Mouse (Mus musculus) heart, adult 2 months (tissue): ENCODE measurements around the gene Ppm1h. TPM values are rescaled to one million over a fixed set of nuclear protein-coding genes. Genes with fewer than 3 reads are reported as not detected.
A peak's percentile ranks its signal among the peaks of the same experiment; 100 is the strongest.

ENCODE experiments used
- DNase-seq, 2 experiments: peaks; one replicate each; pipeline ENCODE4 v3.0.0; 2021
- H3K27ac ChIP-seq: fragments of 200-600 bp; 2 replicates; pipeline ENCODE4 v1.8.1; 2022
- H3K27me3 ChIP-seq: fragments of 200-500 bp; 2 replicates; pipeline ENCODE4 v1.6.1; 2012; ENCODE audit warnings: mild to moderate bottlenecking, low read length, inconsistent platforms, mixed read lengths; ENCODE audit not compliant: control insufficient read depth, insufficient read depth
- H3K36me3 ChIP-seq: fragments of 200-500 bp; 2 replicates; pipeline ENCODE4 v1.6.1; 2012; ENCODE audit warnings: low read length, inconsistent platforms; ENCODE audit not compliant: control insufficient read depth, insufficient read depth
- H3K4me1 ChIP-seq: fragments of 200-500 bp; 2 replicates; pipeline ENCODE4 v1.6.1; 2011; ENCODE audit warnings: low read length; ENCODE audit not compliant: control insufficient read depth, insufficient read depth
- H3K4me3 ChIP-seq: fragments of 200-600 bp; 2 replicates; pipeline ENCODE4 v1.8.1; 2022
- H3K79me2 ChIP-seq: fragments of 200-500 bp; replicated peaks from 2 replicates; pipeline ENCODE4 v1.6.1; 2012; ENCODE audit warnings: mild to moderate bottlenecking, inconsistent platforms, low read length, moderate library complexity, mixed read lengths; ENCODE audit not compliant: control insufficient read depth, insufficient read depth
- H3K9ac ChIP-seq: fragments of 200-500 bp; 2 replicates; pipeline ENCODE4 v1.6.1; 2012; ENCODE audit warnings: low read depth, mild to moderate bottlenecking, control low read depth, inconsistent platforms, low read length, mixed read lengths
- CTCF ChIP-seq: fragments of 200-600 bp; IDR thresholded peaks from 2 replicates; pipeline ENCODE4 v1.8.1; 2022; ENCODE audit warnings: antibody characterized with exemption, mild to moderate bottlenecking, moderate library complexity
- EP300 ChIP-seq: fragments of 200-500 bp; IDR thresholded peaks from 2 replicates; pipeline ENCODE4 v1.6.1; 2011; ENCODE audit warnings: low read depth, low read length, control low read depth; ENCODE audit not compliant: insufficient read depth
- POLR2A ChIP-seq: fragments of 200-500 bp; IDR thresholded peaks from 2 replicates; pipeline ENCODE4 v1.6.1; 2011; ENCODE audit warnings: mild to moderate bottlenecking, low read depth, low read length, control low read depth; ENCODE audit not compliant: insufficient read depth
- WGBS: fragments of 180-500 bp; shearing (Covaris S2); methylation state at CpG from one replicate; pipeline ENCODE4 v1.1.7; 2018; 5-methylcytosine and 5-hydroxymethylcytosine counted together
- intact Hi-C: fragments of 180-260 bp; cut with DNase I; formaldehyde crosslinking; loops from one replicate; pipeline ENCODE4 v1.15.1; 2025
- microRNA-seq, 2 experiments: library from miRNA; unstranded; fragments of <30 nt; microRNA quantifications; one replicate each; pipeline ENCODE4 v1.2.0; 2021
- polyA plus RNA-seq: library from polyadenylated mRNA; depleted of rRNA; stranded (reverse); fragments of >200 nt; gene quantifications from 2 replicates; pipeline ENCODE4 v1.2.3, GENCODE M21; 2012; rRNA removed
- total RNA-seq, 2 experiments: library from RNA; stranded (reverse); gene quantifications; 2 replicates each; pipeline ENCODE4 v1.2.3; 2021

Ppm1h gene
- total and polyA plus RNA-seq, 3 experiments, result 4.5 to 7.8 (median 6.4) TPM

DNA sequence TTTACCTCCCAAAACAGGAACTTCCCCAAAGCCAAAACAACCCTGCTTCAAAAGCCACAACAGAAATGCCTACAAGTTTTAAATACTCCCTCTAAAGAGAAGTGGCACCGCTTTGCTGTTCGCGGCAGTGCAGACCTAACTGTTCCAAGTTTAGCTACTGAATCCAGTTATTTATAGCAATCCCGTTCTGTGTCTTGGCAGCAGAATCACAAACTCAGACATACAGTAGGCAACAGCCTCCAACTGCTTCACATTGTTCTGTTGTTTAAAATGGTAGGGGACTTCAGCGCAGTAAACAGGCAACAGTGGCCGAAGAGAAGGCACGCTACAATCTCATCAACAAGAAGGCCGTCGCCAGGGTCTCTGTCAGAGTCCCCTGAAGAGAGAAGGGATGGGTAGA, 312.5 kb downstream of the Ppm1h start:
- Histone ChIP-seq H3K4me1 (peaks cover 9% of the 10 kb centered on the region), H3K4me3 (peak overlapping the region; percentile 13), H3K36me3 (peaks cover 8% of the 10 kb centered on the region), H3K9ac (no peak overlapping the region), H3K27ac (peak overlapping the region; percentile 80), H3K27me3 (no peaks in the 10 kb centered on the region), H3K79me2 (no peaks in the 10 kb centered on the region)
- 42% methylated on average over 9 of the region's 9 CpGs for WGBS
- peak in 1 of 2 experiments; percentile 31 for DNase-seq
- intact Hi-C loops, result loop anchor here (2.0 kb wide), 1 partner anchor 14 kb away; no protein-coding TSS in a partner anchor
- TF ChIP-seq POLR2A (no peak), EP300 (no peak), CTCF (no peak)

GRCm38 (mm10) chr10:122991648-122992047, 313.1 kb downstream of the Ppm1h start:
- H3K9ac ChIP-seq, result 0 out of 2 replicates have a peak overlapping the region, but pooled peaks have one; percentile 8

DNA sequence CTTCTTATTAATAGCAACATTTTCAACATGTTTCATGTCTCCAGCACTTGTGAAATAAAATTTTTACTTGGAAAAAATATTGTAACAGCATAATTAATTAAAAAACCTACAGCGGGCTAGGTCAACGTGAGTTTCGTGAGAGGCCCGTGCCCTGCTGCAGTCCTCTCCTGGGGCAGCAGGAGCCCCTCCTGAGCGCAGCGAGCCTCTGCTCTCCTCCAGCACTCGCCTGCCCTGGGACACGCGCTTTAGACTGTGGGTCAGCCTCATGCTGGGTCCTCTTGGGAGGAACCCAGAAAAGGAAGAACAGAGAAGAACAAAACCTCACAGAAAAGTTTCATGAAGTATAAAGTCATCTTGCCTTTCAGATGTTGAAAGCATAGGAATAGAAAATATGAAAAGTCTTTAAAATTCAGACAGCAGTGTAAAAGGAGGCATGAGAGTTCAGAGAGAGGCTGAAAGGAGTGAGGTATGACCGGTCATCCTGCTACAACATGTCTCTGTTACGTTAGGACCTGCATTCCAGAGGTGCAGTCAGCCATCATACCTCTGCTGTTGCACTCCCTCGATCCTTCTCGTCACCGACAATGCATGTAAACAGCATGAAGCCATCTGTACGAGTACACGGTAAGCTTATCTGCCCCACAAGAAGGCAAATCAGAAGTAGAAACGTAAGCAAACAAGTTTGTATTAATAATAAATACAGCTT, 316.0 kb downstream of the Ppm1h start:
- Histone ChIP-seq H3K4me1 (peaks cover 5% of the 10 kb centered on the region), H3K9ac (no peak overlapping the region), H3K79me2 (no peaks in the 10 kb centered on the region), H3K27me3 (no peaks in the 10 kb centered on the region), H3K36me3 (no peaks in the 10 kb centered on the region; the same call in 1 of the 2 replicates), H3K4me3 (no peak overlapping the region), H3K27ac (no peak overlapping the region)
- TF ChIP-seq POLR2A (no peak), EP300 (no peak), CTCF (no peak)
- no peak for DNase-seq
- intact Hi-C loops, result no loop called here
- 86% methylated on average over 17 of the region's 17 CpGs for WGBS

More at GRCm38 (mm10) chr10:122991648-122992047, 313.1 kb downstream of the Ppm1h start:
- H3K4me1 ChIP-seq, result peaks cover 9% of the 10 kb centered on the region
- H3K27me3 ChIP-seq, result no peaks in the 10 kb centered on the region
- H3K4me3 ChIP-seq, result no peak overlapping the region
- peaks cover 7% of the 10 kb centered on the region for H3K36me3 ChIP-seq
- intact Hi-C loops, result loop anchor here (2.0 kb wide), 1 partner anchor 13 kb away; no protein-coding TSS in a partner anchor
- H3K27ac ChIP-seq, result peak overlapping the region; percentile 80
- 54% methylated on average over 9 of the region's 9 CpGs for WGBS
- H3K79me2 ChIP-seq, result no peaks in the 10 kb centered on the region
- no peak for DNase-seq
- TF ChIP-seq CTCF (no peak), POLR2A (no peak), EP300 (no peak)

Small RNAs within 50 kb of the gene (microRNA-seq; reads per million reads assigned to microRNA genes)
- 0 reads per million in 2 experiments for gene Mir6412
- 0 to 0.39 reads per million in 2 experiments for gene Mir8104
- gene Mirlet7i, result 136,447 to 141,599 reads per million in 2 experiments

Other genes starting within 250 kb of the Ppm1h start
- gene Avpr1a, start 230.3 kb upstream of the Ppm1h start, total RNA-seq, result 1 to 10 TPM; 1.4 to 2.2 TPM
- gene Avpr1a, start 230.3 kb upstream of the Ppm1h start, polyA plus RNA-seq, result 0.90 and 0.97 TPM in 2 replicates